18 mouse cellular contexts compared by ENCODE assay signal in the genomic region with DNA sequence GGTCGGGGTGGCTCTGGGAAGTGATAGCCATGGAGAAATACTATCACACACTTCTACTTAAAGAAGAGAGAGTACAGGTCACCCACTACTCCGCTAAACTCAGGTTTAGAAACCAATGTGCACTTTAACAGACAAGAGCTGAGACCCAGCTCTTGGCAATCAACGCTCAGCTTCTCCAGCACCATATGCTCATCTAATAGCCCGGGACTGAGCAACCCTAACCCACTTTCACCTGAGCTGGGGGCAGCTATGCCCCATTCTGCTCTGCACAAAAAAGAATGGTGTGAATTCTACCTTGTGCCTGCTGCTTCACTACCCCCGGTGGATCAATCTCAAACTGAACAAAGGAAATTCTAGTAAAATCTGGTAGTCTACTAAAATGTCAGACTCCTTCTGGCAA. TPM values are rescaled to one million over a fixed set of nuclear protein-coding genes. Genes with fewer than 3 reads are reported as not detected.
"Had no signal": no experiment of that assay in that cellular context is flagged by ENCODE, and none has a peak within 500 bp of the region (broad histone marks: within the 10 kb centered on the region; RNA-seq: fewer than 3 reads in every experiment).

No protein-coding gene starts in this region.

- H3K4me3 ChIP-seq: limb, embryonic 13.5 days; liver, embryonic 15.5 days; midbrain, embryonic 12.5 days; neural tube, embryonic 13.5 days had no signal

- H3K27me3 ChIP-seq: limb, embryonic 13.5 days; liver, embryonic 15.5 days; midbrain, embryonic 12.5 days; neural tube, embryonic 13.5 days had no signal

- H3K4me1 ChIP-seq: limb, embryonic 13.5 days; midbrain, embryonic 12.5 days; neural tube, embryonic 13.5 days had no signal

- DNase-seq: kidney, postnatal 36 days; left cerebral cortex, postnatal 4 days; lung, embryonic 14.5 days; lung, postnatal 10 days; lung, postnatal 4 days; retina, postnatal 1 day; right cerebral cortex, postnatal 4 days; spleen, adult 18-20 months; thymus, adult 18-20 months; thymus, postnatal 14 days had no signal

- H3K9me3 ChIP-seq: limb, embryonic 13.5 days; liver, embryonic 15.5 days; midbrain, embryonic 12.5 days; neural tube, embryonic 13.5 days had no signal

- H3K4me2 ChIP-seq: limb, embryonic 13.5 days; liver, embryonic 11.5 days; liver, embryonic 15.5 days; lung, embryonic 14.5 days; midbrain, embryonic 12.5 days; neural tube, embryonic 13.5 days had no signal

- ATAC-seq: midbrain, embryonic 16.5 days had no signal

- H3K9ac ChIP-seq: limb, embryonic 13.5 days; liver, embryonic 15.5 days; lung, embryonic 14.5 days; midbrain, embryonic 12.5 days; neural tube, embryonic 13.5 days had no signal

- H3K27ac ChIP-seq: kidney, postnatal 0 days; limb, embryonic 13.5 days; liver, embryonic 15.5 days; midbrain, embryonic 12.5 days; neural tube, embryonic 13.5 days had no signal

RNA-seq across cellular contexts. Expression of gene Nags, which starts 22.2 kb away (rescaled TPM):
- polyA plus RNA-seq: kidney, postnatal 0 days; limb, embryonic 13.5 days; lung, embryonic 14.5 days; midbrain, embryonic 12.5 days; neural tube, embryonic 13.5 days; stomach, embryonic 14.5 days had no signal

RNA-seq across cellular contexts. Expression of gene Pyy, which starts 59.9 kb away (rescaled TPM):
- polyA plus RNA-seq: kidney, postnatal 0 days; limb, embryonic 13.5 days; lung, embryonic 14.5 days; midbrain, embryonic 12.5 days; midbrain, embryonic 16.5 days; neural tube, embryonic 13.5 days had no signal
